Mouse (Mus musculus) 3134 (cell line): Measurements from ENCODE around the gene Tmem87a.

Source experiments
- DNase-seq: peaks from one replicate; pipeline ENCODE4 v3.0.0-alpha.2; 2011; ENCODE audit warnings: low spot score; ENCODE audit not compliant: insufficient read length; ENCODE audit errors: extremely low read depth

Gene Tmem87a

DNA sequence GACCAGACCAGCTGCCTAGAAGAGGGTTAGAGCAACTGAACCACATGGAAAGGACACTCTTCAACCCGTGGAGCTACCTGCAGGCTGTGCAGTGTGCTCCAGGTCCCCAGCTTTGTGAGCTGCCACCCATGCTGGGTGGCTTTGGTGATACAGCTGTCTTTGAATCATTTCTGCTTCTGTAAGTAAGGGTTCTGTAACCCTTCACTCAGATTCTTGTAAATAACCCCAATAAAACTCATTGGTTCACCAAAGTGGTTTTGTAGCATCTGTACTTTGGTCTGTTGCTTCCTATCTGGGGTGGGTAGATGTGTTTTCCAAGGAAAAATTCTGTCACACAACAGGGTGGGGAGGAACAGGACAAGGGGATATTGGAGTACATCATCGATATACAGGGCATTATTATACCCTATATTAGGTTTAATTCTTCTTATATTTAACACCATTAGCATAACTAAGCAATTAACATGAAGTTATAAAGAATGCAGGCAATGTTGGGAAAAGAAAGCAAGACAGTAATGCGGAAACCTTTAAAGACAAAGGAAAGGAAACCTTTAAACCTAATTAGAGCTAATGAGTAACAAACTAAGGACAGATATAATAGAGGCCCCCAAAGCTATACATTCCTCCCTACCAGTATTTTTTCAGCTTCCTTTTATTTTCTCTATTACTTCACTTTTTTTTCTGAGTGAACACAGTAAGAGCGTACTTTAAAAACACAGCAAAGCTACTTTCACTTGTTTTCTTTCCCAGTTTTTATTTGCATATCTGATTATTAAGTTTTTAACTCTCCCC lies 36.3 kb downstream of the Tmem87a start:
- DNase-seq = no peak

DNA sequence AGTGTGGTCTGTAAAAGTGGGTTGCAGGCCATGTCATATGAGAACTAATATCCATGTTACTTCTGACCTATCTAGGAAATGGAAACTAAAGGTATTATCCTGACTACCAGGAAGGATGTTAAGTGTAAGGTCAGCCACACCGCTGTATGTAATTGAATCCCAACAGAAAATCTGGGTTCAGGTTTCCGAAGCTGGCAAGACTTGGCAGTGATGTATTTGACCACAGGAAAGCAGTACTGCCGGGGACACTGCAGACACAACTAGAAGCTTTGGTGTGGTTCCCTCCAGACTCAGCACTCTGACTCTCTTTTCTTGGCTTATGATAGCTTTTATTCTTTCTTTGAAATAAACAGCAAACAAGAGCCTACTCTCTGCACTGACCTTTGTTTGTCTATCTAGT lies 37.4 kb downstream of the Tmem87a start:
- DNase-seq = no peak

DNA sequence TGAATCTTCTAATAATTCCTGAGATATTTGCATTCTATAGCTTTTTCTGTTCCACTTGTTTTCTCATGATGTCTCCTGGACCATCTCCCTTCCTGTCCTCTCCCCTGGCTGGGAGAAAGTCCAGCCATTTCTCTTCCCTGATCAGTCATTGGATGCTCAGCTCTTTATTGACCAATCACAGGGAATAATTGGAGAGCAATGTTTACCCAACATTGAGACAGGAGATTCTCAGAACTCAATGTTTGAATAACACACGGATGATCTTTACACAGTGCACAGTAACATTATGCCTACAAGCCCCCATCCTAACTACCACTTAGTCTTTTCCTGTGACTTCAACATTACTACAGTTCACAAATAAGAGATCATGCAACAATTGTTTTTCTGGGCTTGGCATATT lies 43.5 kb downstream of the Tmem87a start:
- DNase-seq = no peak

DNA sequence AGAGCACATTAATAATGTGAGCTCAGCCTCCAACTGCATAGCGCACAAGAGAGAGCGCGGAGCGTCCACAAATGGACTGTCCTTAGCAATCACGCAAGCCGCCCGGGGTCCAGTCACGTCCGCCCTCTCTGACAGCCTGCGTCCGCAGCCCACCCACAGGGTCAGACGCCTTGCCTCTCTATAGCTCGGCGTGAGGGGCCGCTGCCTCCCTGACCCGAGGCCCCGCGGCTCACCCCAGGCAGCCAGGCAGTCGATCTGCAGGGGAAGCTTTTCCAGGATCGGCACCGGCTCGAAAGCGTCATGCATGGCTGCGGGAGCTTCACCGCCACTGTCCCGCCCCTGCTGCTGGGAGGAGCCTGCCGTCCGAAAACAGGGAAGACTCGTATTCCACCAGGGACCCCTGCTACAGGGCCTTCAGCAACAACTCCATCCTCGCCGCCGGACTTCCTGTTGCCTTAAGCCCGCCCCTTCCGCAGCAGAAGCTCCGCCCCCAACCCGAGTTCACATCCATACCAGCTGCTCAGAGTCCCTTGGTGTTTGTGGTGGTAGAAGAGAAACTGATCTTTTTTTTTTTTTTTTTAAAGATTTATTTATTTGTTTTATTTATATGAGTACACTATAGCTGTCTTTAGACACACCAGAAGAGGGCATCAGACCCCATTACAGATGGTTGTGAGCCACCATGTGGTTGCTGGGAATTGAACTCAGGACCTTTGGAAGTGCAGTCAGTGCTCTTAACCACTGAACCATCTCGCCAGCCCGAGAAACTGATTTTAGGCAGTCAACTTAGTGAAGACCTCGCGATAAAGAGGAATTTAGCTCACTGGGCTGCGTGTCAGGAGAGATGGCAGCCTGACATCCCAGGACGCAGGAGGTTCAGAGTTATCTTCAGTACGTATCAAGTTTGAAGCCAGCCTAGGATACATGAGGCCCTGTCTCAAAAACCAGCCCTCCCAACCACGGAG lies 50.9 kb downstream of the Tmem87a start, which contains the start of gene Vps39:
TSS of gene Vps39 (minus strand) at position 456 of the 965 bp plus-strand sequence.
- DNase-seq = peak; percentile 84

DNA sequence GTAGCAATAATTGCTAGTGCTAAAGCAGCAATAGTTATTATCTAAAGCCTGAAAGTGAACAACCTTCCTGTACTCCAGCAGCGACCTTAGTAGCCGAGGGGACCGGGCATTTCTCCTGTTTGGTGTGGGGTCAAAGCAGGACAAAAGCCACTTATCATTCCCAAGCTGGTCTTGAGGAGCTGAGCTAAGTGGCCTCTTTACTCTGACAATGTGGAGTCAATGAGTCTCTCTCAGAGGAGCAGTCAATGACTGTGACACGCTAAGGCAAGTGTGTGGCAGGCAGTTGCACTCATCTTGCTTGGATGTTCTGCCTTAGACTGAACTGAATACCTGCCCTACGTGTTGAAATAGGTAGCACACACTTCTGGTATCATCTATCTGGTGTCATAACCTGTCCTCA lies 52.6 kb downstream of the Tmem87a start:
- DNase-seq = no peak

DNA sequence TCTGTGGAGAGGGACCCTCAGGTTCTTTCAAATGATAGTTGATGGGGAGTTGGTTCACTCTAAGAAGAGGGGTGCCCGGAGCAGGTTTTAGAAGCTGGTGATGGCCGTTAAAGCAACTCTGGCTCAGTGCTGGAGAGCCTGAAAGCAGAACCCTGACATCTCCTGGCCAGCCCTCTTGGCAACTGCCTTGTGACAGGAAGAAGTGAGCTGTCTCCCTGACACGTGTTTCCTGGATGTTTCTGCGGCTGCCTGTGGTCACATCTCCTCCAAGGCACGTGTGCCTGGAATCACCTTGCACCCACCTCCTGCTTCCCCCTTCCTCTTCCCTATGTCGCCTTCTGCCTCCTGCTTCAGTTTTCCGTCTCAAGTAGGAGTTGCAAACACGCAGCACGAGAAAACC lies 55.8 kb downstream of the Tmem87a start:
- DNase-seq = no peak

DNA sequence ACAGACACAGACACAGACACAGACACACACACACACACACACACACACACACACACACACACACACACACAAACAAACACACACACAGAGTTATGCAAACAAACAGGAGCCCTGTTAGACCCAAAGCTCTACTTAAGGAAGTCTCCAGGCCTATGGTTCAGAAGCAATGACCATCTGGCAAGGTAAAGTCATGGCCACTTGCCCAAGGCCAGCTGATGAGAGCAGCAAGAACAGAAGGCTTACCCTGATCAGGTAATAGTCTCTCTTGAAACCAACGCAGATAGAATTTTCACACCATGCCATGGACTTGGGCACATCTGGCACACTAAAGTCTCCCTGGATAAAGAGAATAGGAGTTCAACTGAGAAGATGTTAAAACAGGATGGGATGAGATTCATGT lies 62.2 kb downstream of the Tmem87a start:
- no peak for DNase-seq

DNA sequence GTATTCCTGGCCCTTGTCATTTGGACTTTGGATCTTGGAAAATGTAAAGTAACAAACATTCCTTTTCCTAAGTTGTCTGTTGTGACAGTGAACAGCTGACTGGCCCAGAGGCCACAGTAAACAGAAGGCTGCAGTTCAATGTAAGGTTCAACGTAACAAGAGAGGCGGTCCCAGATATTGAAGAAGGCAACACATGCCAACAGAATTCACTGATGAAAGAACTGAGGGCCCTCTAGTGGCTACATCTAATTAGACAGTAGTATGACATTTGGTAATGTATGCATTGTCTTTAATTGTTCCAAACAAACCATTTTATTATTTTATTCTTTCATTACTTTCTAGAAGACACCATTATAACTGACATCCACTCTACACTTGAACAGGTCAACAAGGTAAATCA lies 66.0 kb downstream of the Tmem87a start:
- no peak for DNase-seq

DNA sequence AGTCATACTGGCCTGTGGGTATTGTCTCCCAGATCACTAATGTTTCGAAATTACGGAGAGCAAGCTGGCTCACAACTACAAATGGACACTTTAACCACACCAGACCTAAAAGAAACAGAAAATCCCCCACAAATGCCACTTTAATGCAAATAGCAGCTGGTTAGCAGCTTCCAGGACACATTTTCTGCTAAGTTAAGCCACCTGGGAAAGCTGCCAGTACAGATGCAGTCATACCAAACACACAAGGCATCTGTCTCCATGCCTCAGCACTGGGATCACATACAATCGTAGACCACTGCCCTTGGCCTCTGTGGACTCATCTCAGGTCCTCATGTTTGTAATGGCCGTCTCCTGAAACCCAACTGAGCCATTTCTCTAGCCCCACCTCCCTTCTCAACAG lies 72.3 kb downstream of the Tmem87a start:
- no peak for DNase-seq

DNA sequence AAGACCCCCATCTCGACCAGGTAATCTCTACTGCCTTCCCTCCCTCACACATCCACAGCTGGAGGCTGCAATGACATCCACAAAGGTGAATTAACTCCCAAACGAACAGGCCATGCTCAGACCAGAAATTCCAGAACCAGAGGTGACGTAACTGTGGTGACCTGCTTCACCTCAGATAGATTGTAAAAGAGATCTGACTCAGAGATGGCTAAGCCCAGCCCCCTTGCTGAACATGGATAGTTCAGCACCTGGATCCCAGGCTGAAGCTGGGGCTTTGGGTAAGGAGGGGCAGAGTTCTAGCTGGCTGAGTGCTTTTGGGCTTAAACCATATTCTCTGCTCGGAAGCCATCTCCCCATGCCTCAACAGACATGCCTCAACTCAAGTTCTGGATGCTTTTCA lies 88.8 kb downstream of the Tmem87a start:
- DNase-seq = no peak

DNA sequence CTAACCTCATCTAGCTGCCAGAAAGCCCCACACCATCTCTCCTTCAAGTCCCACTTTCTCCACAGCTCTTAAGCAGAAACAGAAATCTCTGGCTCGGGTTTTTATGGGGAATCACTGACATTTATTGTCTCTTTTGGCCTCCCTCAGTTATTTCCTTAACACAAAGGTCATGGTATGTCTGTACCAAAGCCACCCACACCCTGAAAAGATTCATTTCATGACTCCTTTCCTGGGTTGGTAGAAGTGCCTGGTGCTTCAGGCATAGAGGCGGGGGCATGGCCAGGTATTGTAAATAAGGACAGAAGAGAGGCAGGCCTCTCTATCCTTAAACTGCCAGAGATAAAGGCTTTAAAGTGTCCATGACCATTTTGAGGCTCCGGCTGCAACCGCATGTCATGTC lies 89.4 kb downstream of the Tmem87a start:
- DNase-seq = no peak

DNA sequence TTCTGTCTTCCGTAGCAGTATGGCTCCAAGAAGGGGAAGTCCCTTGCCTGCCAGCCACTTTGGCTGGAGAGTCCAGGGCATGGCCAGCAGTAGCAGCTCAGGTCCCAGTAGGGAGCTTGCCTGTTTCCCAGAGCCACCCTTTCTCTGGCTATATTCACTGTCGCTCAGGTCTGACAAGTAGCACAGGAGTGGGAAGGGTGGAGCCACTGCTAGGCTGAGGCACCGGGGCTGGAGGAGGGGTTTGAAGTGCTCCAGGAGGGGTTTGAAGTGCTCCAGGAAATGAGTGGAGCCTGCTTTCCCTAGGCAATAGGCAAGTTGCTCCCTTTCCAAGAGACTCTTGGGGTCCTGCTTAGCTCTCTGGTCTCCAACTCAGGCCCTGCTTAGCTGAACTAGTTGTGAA lies 89.9 kb downstream of the Tmem87a start, which contains the start of gene Pla2g4f:
TSS of gene Pla2g4f (minus strand) at position 190 of the 400 bp plus-strand sequence.
- no peak for DNase-seq

DNA sequence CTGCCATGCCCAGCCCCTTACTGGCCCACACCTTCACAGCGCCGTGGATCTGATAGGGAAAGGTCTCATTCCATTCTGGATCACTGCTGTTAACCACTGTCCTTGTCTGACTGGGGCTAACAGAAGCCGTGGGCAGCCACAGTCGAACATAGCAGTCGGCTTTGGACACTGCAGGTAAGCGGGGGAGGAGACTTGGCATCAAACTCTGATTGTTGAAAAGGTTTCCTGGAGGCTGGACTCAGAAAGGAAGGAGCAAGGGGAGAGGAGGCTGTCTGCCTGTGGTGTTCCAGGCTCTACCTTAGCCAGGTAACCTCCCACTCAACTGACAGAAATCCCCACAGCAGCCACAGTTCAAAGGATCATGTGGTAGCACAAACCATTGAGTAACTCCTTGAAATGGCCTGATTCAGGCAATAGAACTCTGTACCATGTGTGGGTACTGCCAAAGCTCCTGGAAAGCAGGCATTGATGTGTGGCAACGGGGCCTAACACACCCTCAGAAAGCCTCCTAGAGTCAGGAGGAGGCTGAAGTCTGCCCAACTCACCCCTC lies 91.6 kb downstream of the Tmem87a start:
- no peak for DNase-seq
